Mouse (Mus musculus) olfactory bulb, adult 2 months (tissue): ENCODE measurements around the gene Men1.

Source experiments
- CTCF ChIP-seq: fragments of 200-500 bp; IDR thresholded peaks from 2 replicates; pipeline ENCODE4 v1.5.1; 2012; ENCODE audit warnings: low read depth, mild to moderate bottlenecking, low read length, moderate library complexity; ENCODE audit not compliant: insufficient read depth
- POLR2A ChIP-seq: fragments of 200-500 bp; IDR thresholded peaks from 2 replicates; pipeline ENCODE4 v1.6.1; 2012; ENCODE audit warnings: mild to moderate bottlenecking, low read depth, low read length, moderate library complexity; ENCODE audit not compliant: insufficient read depth

DNA sequence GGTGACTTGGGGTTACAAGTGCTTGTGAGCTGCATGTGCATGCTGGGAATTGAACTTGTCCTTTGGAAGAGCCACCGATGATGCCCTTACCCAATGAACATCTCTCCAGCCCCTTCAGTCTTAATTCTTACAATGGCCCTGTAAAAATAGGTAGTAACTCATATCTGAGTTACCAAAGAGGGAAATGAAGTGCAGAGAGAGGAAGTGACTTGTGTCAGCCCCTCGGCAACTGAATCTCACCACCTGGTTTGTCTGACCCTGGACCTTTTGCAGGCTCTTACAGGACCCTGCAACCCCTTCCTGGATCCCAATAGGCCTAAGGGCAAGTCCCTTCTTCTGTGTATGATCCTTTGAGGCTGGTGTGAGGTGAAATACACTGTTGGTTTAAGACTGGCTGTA, 17.3 kb downstream of the Men1 start:
- TF ChIP-seq POLR2A (no peak), CTCF (no peak)
